Comparison of ENCODE assay signal across 1 mouse cellular context in genomic region chr8:83189538-83190095, GRCm38 (mm10).
TF ChIP-seq lines count a peak whose summit lies in the region.

No protein-coding gene starts in this region.

TF ChIP-seq in CH12.LX, 34 proteins besides CTCF, POLR2A, EP300 and RAD21:
- TF ChIP-seq IRF4 (IDR thresholded peaks at IDR 0.05; ENCODE audit: low read depth, low read length) (no peak), BHLHE40 (IDR thresholded peaks at IDR 0.05; ENCODE audit: low read depth, low read length) (0 out of 2 replicates have a peak, but pooled peaks have one; percentile 14)
